Mouse (Mus musculus): ENCODE results near the gene Fbxo11.

DNA sequence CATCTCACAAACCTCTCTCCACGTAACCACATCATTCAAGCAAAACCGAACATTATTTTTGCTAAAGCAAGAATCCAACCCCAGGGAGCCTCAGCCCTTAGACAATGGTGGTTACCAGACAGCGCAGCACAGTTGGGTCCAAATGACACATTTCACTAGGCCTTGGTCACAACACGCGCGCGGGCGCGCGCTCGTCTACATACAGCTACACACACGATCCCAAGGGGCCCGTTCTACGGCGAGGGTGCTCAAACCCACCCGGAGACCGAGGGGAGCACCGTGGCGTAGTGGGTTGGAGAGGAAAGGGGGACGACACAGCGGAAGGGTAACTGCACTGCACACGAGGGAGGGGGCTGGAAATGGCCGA lies 1.1 kb downstream of the Fbxo11 start:
- no peak for TF ChIP-seq EP300 (IDR thresholded peaks at IDR 0.05; ENCODE audit: insufficient read depth, low read depth, low read length)
- no peak for TF ChIP-seq CTCF (IDR thresholded peaks at IDR 0.05)
- TF ChIP-seq POLR2A (IDR thresholded peaks at IDR 0.05; ENCODE audit: insufficient read depth, low read depth, low read length), result no peak
